Mouse (Mus musculus) heart, adult 2 months (tissue): Measurements from ENCODE around the gene Xpo6. TPM values are rescaled to one million over a fixed set of nuclear protein-coding genes. Genes with fewer than 3 reads are reported as not detected.

Experiments used
- DNase-seq, 2 experiments: peaks; one replicate each; pipeline ENCODE4 v3.0.0; 2021
- H3K27ac ChIP-seq: fragments of 200-600 bp; 2 replicates; pipeline ENCODE4 v1.8.1; 2022
- H3K27me3 ChIP-seq: fragments of 200-500 bp; 2 replicates; pipeline ENCODE4 v1.6.1; 2012; ENCODE audit warnings: mild to moderate bottlenecking, low read length, inconsistent platforms, mixed read lengths; ENCODE audit not compliant: control insufficient read depth, insufficient read depth
- H3K36me3 ChIP-seq: fragments of 200-500 bp; 2 replicates; pipeline ENCODE4 v1.6.1; 2012; ENCODE audit warnings: low read length, inconsistent platforms; ENCODE audit not compliant: control insufficient read depth, insufficient read depth
- H3K4me1 ChIP-seq: fragments of 200-500 bp; 2 replicates; pipeline ENCODE4 v1.6.1; 2011; ENCODE audit warnings: low read length; ENCODE audit not compliant: control insufficient read depth, insufficient read depth
- H3K4me3 ChIP-seq: fragments of 200-600 bp; 2 replicates; pipeline ENCODE4 v1.8.1; 2022
- H3K79me2 ChIP-seq: fragments of 200-500 bp; replicated peaks from 2 replicates; pipeline ENCODE4 v1.6.1; 2012; ENCODE audit warnings: mild to moderate bottlenecking, inconsistent platforms, low read length, moderate library complexity, mixed read lengths; ENCODE audit not compliant: control insufficient read depth, insufficient read depth
- H3K9ac ChIP-seq: fragments of 200-500 bp; 2 replicates; pipeline ENCODE4 v1.6.1; 2012; ENCODE audit warnings: low read depth, mild to moderate bottlenecking, control low read depth, inconsistent platforms, low read length, mixed read lengths
- CTCF ChIP-seq: fragments of 200-600 bp; IDR thresholded peaks from 2 replicates; pipeline ENCODE4 v1.8.1; 2022; ENCODE audit warnings: antibody characterized with exemption, mild to moderate bottlenecking, moderate library complexity
- EP300 ChIP-seq: fragments of 200-500 bp; IDR thresholded peaks from 2 replicates; pipeline ENCODE4 v1.6.1; 2011; ENCODE audit warnings: low read depth, low read length, control low read depth; ENCODE audit not compliant: insufficient read depth
- POLR2A ChIP-seq: fragments of 200-500 bp; IDR thresholded peaks from 2 replicates; pipeline ENCODE4 v1.6.1; 2011; ENCODE audit warnings: mild to moderate bottlenecking, low read depth, low read length, control low read depth; ENCODE audit not compliant: insufficient read depth
- WGBS: fragments of 180-500 bp; shearing (Covaris S2); methylation state at CpG from one replicate; pipeline ENCODE4 v1.1.7; 2018; 5-methylcytosine and 5-hydroxymethylcytosine counted together
- intact Hi-C: fragments of 180-260 bp; cut with DNase I; formaldehyde crosslinking; loops from one replicate; pipeline ENCODE4 v1.15.1; 2025
- polyA plus RNA-seq: library from polyadenylated mRNA; depleted of rRNA; stranded (reverse); fragments of >200 nt; gene quantifications from 2 replicates; pipeline ENCODE4 v1.2.3, GENCODE M21; 2012
- total RNA-seq, 2 experiments: library from RNA; stranded (reverse); gene quantifications; 2 replicates each; pipeline ENCODE4 v1.2.3; 2021

Xpo6 gene
- total and polyA plus RNA-seq, 3 experiments = 16.5 to 133 (median 16.8) TPM

- H3K27me3 ChIP-seq = no peaks in the 10 kb centered on the region
- no peak for DNase-seq
- no peaks in the 10 kb centered on the region for H3K4me1 ChIP-seq
- WGBS = 60% methylated on average over 4 of the region's 4 CpGs
- H3K27ac ChIP-seq = no peak overlapping the region
- no peaks in the 10 kb centered on the region for H3K79me2 ChIP-seq
- no peaks in the 10 kb centered on the region for H3K36me3 ChIP-seq
- TF ChIP-seq EP300 (no peak), POLR2A (no peak), CTCF (no peak)
- no peak overlapping the region for H3K9ac ChIP-seq
- intact Hi-C loops = no loop called here
- no peak overlapping the region for H3K4me3 ChIP-seq
Observed at GRCm38 (mm10) chr7:126113263-126113662, 87.0 kb downstream of the Xpo6 start.

- no peaks in the 10 kb centered on the region for H3K79me2 ChIP-seq
- DNase-seq = no peak
- no peaks in the 10 kb centered on the region for H3K4me1 ChIP-seq
- no peak for TF ChIP-seq CTCF
- no peak for TF ChIP-seq EP300
- TF ChIP-seq POLR2A = no peak
- no peaks in the 10 kb centered on the region for H3K36me3 ChIP-seq
- H3K4me3 ChIP-seq = no peak overlapping the region
- WGBS = 64% methylated on average over 2 of the region's 2 CpGs
- H3K27me3 ChIP-seq = no peaks in the 10 kb centered on the region
- intact Hi-C loops = no loop called here
- no peak overlapping the region for H3K9ac ChIP-seq
- H3K27ac ChIP-seq = no peak overlapping the region
Observed at GRCm38 (mm10) chr7:126111230-126111629, 89.1 kb downstream of the Xpo6 start.

- Histone ChIP-seq H3K36me3 (no peaks in the 10 kb centered on the region), H3K4me1 (no peaks in the 10 kb centered on the region), H3K27me3 (no peaks in the 10 kb centered on the region), H3K9ac (no peak overlapping the region), H3K27ac (no peak overlapping the region), H3K4me3 (no peak overlapping the region), H3K79me2 (no peaks in the 10 kb centered on the region)
- no peak for TF ChIP-seq EP300
- WGBS = 63% methylated on average over 3 of the region's 3 CpGs
- no peak for DNase-seq
- intact Hi-C loops = no loop called here
Observed at GRCm38 (mm10) chr7:126109898-126110297, 90.4 kb downstream of the Xpo6 start.

GRCm38 (mm10) chr7:126100440-126100839 lies 99.9 kb downstream of the Xpo6 start:
- Histone ChIP-seq H3K27ac (no peak overlapping the region), H3K27me3 (no peaks in the 10 kb centered on the region), H3K4me3 (no peak overlapping the region), H3K79me2 (no peaks in the 10 kb centered on the region), H3K4me1 (peaks cover 8% of the 10 kb centered on the region), H3K36me3 (no peaks in the 10 kb centered on the region), H3K9ac (no peak overlapping the region)
- no peak for DNase-seq
- TF ChIP-seq CTCF (no peak), POLR2A (no peak), EP300 (no peak)
- intact Hi-C loops = no loop called here
- WGBS = 95% methylated on average over 11 of the region's 11 CpGs

- no peaks in the 10 kb centered on the region for H3K79me2 ChIP-seq
- TF ChIP-seq CTCF = no peak
- no peak for TF ChIP-seq EP300
- TF ChIP-seq POLR2A = no peak
- no peaks in the 10 kb centered on the region for H3K36me3 ChIP-seq
- no peak for DNase-seq
- intact Hi-C loops = no loop called here
- no peak overlapping the region for H3K9ac ChIP-seq
- peaks cover 8% of the 10 kb centered on the region for H3K4me1 ChIP-seq
- H3K27ac ChIP-seq = no peak overlapping the region
- no peak overlapping the region for H3K4me3 ChIP-seq
- 91% methylated on average over 2 of the region's 2 CpGs for WGBS
- H3K27me3 ChIP-seq = no peaks in the 10 kb centered on the region
Observed at GRCm38 (mm10) chr7:126099835-126100234, 100.5 kb downstream of the Xpo6 start.

GRCm38 (mm10) chr7:126099163-126099775 lies 101.0 kb downstream of the Xpo6 start:
- no peak overlapping the region for H3K4me3 ChIP-seq
- DNase-seq = no peak
- H3K79me2 ChIP-seq = no peaks in the 10 kb centered on the region
- no peaks in the 10 kb centered on the region for H3K36me3 ChIP-seq
- WGBS = 97% methylated on average over 7 of the region's 7 CpGs
- H3K27me3 ChIP-seq = no peaks in the 10 kb centered on the region
- TF ChIP-seq EP300 = no peak
- no peak for TF ChIP-seq POLR2A
- no peak for TF ChIP-seq CTCF
- no peak overlapping the region for H3K27ac ChIP-seq
- no peak overlapping the region for H3K9ac ChIP-seq
- intact Hi-C loops = no loop called here
- peaks cover 8% of the 10 kb centered on the region for H3K4me1 ChIP-seq
